Mouse (Mus musculus) layer of hippocampus, adult 18-20 months (tissue): ENCODE results near the gene Wdr34. TPM values are rescaled to one million over a fixed set of nuclear protein-coding genes. Genes with fewer than 3 reads are reported as not detected.

ENCODE experiments used
- DNase-seq, 2 experiments: peaks; one replicate each; pipeline ENCODE4 v3.0.0; 2022; ENCODE audit warnings: low spot score in 2 of 2
- microRNA-seq, 2 experiments: library from miRNA; unstranded; fragments of <30 nt; microRNA quantifications; one replicate each; pipeline ENCODE4 v1.2.0; 2021
- total RNA-seq, 2 experiments: library from RNA; stranded (reverse); gene quantifications; 2 replicates each; pipeline ENCODE4 v1.2.3; 2021

The Wdr34 gene
- total RNA-seq, 2 experiments from 2014 or later = 38.3 to 39.4 TPM

GRCm38 (mm10) chr2:30037762-30038161, 10.9 kb downstream of the Wdr34 start:
- DNase-seq = no peak

DNA sequence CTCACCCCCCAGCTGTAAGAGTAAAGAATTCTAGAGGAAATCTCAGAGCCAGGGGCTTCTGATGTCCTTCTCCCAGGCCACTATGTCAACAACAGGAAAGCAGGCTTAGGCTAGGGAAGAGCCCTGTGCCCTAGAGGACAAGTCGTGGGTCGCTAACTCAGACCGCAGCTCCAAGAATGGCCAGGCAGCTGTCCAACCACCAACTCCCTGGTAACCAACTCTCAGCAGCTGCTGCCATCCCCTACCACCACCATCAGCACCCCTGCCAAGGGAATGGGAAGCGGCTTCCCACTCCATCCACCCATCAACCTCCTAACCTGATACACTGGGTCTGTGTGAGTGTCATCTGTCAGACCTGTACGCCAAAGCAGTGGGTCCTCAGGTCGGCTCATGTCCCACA, 15.7 kb downstream of the Wdr34 start:
- DNase-seq = no peak

DNA sequence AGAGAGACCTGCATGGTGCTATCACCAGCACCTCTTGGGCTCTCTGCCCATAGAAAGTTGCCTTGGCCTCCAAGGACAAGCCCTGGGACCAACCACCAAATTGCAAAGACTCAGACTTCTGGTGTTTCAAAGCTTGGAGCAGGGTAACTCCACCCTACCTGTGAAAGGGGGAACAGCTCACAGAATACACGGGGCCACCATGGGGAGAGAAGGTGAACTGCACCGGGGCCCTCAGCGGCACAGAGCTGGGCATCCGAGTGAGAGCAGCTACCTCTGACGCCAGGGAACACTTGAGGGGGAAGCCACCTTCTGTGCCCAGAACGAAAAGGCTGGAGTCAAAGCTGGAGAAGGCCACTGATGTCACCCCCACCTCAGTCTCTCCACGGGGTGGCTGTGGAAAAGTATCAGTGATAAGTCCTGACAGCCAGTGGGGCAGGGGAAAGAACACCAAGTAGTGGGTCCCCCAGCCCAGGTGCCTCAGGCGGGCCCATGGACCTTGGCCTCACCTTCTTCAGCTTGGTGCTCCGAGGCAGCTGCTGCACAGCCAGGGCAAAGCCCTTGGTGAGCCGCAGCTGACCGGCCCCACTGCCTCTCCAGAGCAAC, 16.3 kb downstream of the Wdr34 start:
- DNase-seq = no peak

DNA sequence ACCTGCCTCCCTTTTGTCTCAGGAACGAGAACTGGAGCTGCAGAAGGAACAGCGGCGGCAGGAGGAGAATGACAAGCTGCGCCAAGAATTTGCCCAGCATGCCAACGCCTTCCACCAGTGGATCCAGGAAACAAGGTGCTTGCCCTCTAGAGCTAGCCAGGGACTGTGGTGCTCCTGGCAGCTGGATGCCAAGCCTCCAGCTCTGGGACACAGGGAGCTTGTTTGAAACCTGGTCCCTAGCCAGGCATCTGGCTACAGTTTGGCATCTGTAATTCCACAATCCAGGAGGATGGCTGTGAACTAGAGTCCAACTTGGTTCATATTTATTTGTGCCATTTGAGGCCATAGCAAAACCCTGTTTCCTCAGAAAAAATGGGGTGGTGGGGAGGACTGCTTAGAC, 21.7 kb downstream of the Wdr34 start:
- no peak for DNase-seq

DNA sequence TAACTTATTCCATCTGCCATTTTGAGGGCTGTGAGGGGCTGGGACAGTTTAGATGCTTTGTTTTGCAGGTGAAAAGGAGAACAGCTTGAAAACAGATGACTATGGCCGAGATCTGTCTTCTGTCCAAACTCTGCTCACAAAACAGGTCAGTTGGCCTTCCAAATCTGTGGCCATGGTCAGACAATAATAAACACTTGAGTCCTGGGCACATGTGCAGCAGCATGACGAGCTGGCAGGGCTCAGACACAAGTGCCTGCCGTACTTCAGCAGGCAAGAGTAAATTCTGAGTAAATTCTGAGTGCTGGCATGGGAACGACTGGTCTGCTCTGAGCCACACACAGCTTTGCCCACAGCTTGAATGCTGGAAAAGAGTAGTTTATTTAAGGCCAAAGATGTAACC, 23.2 kb downstream of the Wdr34 start:
- DNase-seq = no peak

DNA sequence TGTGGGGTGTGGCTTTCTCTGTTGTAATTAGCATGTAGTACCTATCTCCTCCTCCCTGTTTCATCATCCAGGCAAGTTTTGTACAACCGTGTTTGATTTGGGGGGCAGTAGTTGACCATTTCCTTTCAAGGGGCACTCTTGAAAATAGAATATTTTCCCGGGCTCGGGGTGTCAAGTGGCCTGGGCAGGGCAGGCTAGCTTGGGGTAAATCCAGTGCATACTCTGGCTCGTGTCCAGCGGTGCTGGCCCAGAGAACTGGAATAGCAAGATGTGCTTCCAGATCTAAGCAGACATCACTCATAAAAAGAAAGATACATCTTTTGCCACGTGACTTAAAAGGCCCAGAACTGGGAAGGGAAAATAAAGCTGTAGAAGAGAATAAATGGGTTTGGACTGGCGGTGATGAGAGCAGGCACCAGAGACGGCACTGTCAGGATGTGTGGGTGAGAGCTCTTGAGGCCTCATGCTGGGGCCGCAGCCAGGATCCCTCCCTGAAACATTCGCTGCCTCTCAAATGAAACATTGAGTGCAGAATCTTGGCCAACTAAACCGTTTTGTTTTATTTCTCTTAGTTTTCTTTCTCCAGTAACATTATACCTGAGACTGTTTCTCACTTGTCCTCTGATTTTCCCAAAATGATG, 34.2 kb downstream of the Wdr34 start:
- peak in 1 of 2 experiments; percentile 70 for DNase-seq

- no peak for DNase-seq
Observed at GRCm38 (mm10) chr2:30010840-30011281, 37.8 kb downstream of the Wdr34 start.

GRCm38 (mm10) chr2:30009101-30009500, 39.6 kb downstream of the Wdr34 start:
- DNase-seq = no peak

DNA sequence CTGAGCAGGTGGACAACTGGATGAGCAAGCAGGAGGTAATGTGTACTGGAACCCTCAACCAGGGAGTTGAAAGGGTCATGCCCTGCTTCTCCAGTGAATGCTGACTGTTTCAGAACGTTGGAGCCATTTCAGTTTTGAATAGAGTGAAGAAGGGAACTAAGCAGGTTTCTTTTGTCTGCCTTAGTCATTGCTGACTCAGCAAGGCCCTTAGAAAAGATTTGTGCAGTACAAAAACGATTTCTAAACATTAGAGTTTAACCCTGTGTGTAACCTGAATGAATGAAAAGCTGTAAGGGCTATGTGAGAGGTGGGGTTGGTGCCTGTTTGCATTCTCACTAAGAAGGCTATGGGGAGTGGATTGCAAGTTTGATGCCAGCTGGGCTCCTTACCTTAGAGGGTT, 56.7 kb downstream of the Wdr34 start:
- DNase-seq = no peak

Small RNA genes within 50 kb of the gene (microRNA-seq; reads per million reads assigned to microRNA genes)
- gene Mir6997 = 0.25 to 2.3 reads per million in 2 experiments

Other genes starting within 250 kb of the Wdr34 start
- 10 to 100 TPM; 66.1 to 66.4 TPM for gene Slc27a4, start 246.2 kb downstream of the Wdr34 start, total RNA-seq
- gene Urm1, start 228.8 kb downstream of the Wdr34 start, total RNA-seq = 10 to 100 TPM; 44.5 to 50.7 TPM
- 1 to 10 TPM; 7.5 to 9.0 TPM for gene Cercam, start 179.7 kb downstream of the Wdr34 start, total RNA-seq
- 10 to 100 TPM; 87.0 to 88.7 TPM for gene Odf2, start 159.7 kb downstream of the Wdr34 start, total RNA-seq
- 10 to 100 TPM; 43.2 to 44.4 TPM for gene Gle1, start 113.5 kb downstream of the Wdr34 start, total RNA-seq
- gene Sptan1, start 83.3 kb downstream of the Wdr34 start, total RNA-seq = 100 to 1,000 TPM; 815 TPM
- 100 to 1,000 TPM; 192 to 199 TPM for gene Set, start 8.5 kb upstream of the Wdr34 start, total RNA-seq
- 1 to 10 TPM; 2.1 to 3.8 TPM for gene Pkn3, start 28.8 kb upstream of the Wdr34 start, total RNA-seq
- 10 to 100 TPM in 1 of 2 experiments, 1 to 10 TPM in 1; 7.9 to 10.5 TPM for gene Zdhhc12, start 44.8 kb upstream of the Wdr34 start, total RNA-seq
- 100 to 1,000 TPM; 187 to 193 TPM for gene Zer1, start 75.7 kb upstream of the Wdr34 start, total RNA-seq
- gene Tbc1d13, start 84.9 kb upstream of the Wdr34 start, total RNA-seq = 10 to 100 TPM; 51.1 to 54.7 TPM
- 10 to 100 TPM; 20.7 to 24.9 TPM for gene Endog, start 122.6 kb upstream of the Wdr34 start, total RNA-seq
- 10 to 100 TPM; 34.2 to 34.6 TPM for gene Spout1, start 129.6 kb upstream of the Wdr34 start, total RNA-seq
- 10 to 100 TPM; 15.2 to 16.1 TPM for gene Kyat1, start 157.0 kb upstream of the Wdr34 start, total RNA-seq
- 10 to 100 TPM; 61.5 to 62.8 TPM for gene Lrrc8a, start 188.8 kb upstream of the Wdr34 start, total RNA-seq
- 1 to 10 TPM; 8.4 to 9.5 TPM for gene Gm28035, start 191.7 kb upstream of the Wdr34 start, total RNA-seq
- gene Phyhd1, start 217.3 kb upstream of the Wdr34 start, total RNA-seq = 10 to 100 TPM; 17.7 to 20.1 TPM
- gene Gm28038, start 232.2 kb upstream of the Wdr34 start, total RNA-seq = not detected
- gene Dolk, start 237.5 kb upstream of the Wdr34 start, total RNA-seq = 10 to 100 TPM; 19.8 to 22.3 TPM
- gene Nup188, start 237.5 kb upstream of the Wdr34 start, total RNA-seq = 10 to 100 TPM; 19.5 to 21.9 TPM